In the genomic region with DNA sequence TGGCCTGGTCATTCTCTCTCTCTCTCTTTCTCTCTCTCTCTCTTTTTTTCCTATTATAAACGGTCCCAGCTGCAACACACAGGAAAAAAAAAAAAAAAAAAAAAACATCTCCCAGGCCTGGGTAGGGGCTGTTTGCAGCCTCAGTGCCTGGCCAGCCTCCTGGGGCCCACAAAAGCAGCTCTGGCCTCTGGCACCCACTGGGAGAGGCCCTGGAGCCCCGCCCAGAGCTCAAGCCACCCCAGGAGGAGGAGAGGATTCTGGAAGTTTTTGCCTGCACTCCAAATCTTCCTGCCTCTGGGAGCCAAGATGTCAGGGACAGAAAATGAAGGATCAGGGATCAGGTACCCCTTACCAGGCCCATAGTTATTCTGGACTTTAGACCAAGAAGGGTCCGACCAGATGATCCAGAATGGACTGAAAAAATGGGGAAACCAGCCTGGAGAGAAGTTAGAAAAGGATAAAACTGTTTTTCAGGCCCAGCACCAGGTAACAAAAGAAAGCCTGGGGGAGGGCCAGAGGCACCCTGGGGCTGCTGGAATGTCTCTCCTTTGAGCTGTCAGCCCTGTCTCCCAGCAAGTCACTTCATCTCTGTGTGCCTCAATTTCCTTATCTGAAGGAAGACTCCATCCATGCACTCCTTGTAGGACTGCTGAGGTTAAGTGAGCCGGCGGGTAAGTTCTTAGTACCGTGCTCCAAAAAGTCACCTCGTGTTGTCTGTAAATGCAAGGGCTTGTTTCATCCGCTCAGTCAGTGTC, we compare ENCODE assay signal across 14 mouse cellular contexts. TPM values are rescaled to one million over a fixed set of nuclear protein-coding genes. Genes with fewer than 3 reads are reported as not detected.
A peak's percentile ranks its signal among the peaks of the same experiment; 100 is the strongest.
DNase-seq lines count a peak whose midpoint lies in the region; ATAC-seq and TF ChIP-seq lines count a peak whose summit lies in the region.
"Had no signal": no experiment of that assay in that cellular context is flagged by ENCODE, and none has a peak within 500 bp of the region (broad histone marks: within the 10 kb centered on the region; RNA-seq: fewer than 3 reads in every experiment).

No protein-coding gene starts in this region.

- no peak for ATAC-seq in embryonic facial prominence, embryonic 13.5 days (ENCODE audit: insufficient number of reproducible peaks, insufficient read depth, low FRiP score, low TSS enrichment, low read depth)
- ATAC-seq in limb, embryonic 15.5 days (ENCODE audit: insufficient number of reproducible peaks, low FRiP score, low TSS enrichment, low read depth), result no peak

- no peak for TF ChIP-seq CTCF in E14TG2a.4 (conservative IDR thresholded peaks at IDR 0.05; ENCODE audit: low read length)
- TF ChIP-seq CTCF in left cerebral cortex, adult 2 months (IDR thresholded peaks at IDR 0.05), result no peak

- DNase-seq in adrenal gland, postnatal 14 days, result peak; percentile 32
- DNase-seq in adrenal gland, postnatal 25 days, result no peak
- DNase-seq in left cerebral cortex, adult 2 months (ENCODE audit: extremely low spot score in 1 of 2, low spot score in 2 of 2), result no peak
- DNase-seq in cerebellum, postnatal 36 days, result no peak
- no peak for DNase-seq in spleen, adult 18-20 months
- DNase-seq: heart, postnatal 36 days; lung, postnatal 4 days had no signal

- H3K36me3 ChIP-seq in E14TG2a.4 (ENCODE audit: insufficient read depth, low read length), result no peaks in the 10 kb centered on the region
- H3K36me3 ChIP-seq in embryonic facial prominence, embryonic 13.5 days, result no peaks in the 10 kb centered on the region
- H3K36me3 ChIP-seq in limb, embryonic 15.5 days, result no peaks in the 10 kb centered on the region

- 37% methylated on average over 8 of the region's 8 CpGs for WGBS in embryonic facial prominence, embryonic 13.5 days
- 51% methylated on average over 8 of the region's 8 CpGs for WGBS in limb, embryonic 15.5 days

- peak overlapping the region; percentile 37 for H3K4me3 ChIP-seq in E14TG2a.4 (replicated peaks; ENCODE audit: low read length)
- no peak overlapping the region for H3K4me3 ChIP-seq in embryonic facial prominence, embryonic 13.5 days
- no peak overlapping the region for H3K4me3 ChIP-seq in limb, embryonic 15.5 days
- no peak overlapping the region for H3K4me3 ChIP-seq in left cerebral cortex, adult 2 months
- H3K4me3 ChIP-seq: erythroblast, embryonic 14.5 days; myocyte had no signal

- intact Hi-C loops in left cerebral cortex, adult 2 months (cut with DNase I), result no loop called here

- H3K27ac ChIP-seq in embryonic facial prominence, embryonic 13.5 days, result peak overlapping the region; percentile 58
- H3K27ac ChIP-seq in limb, embryonic 15.5 days, result 0 out of 2 replicates have a peak overlapping the region, but pooled peaks have one; percentile 24
- H3K27ac ChIP-seq in left cerebral cortex, adult 2 months, result no peak overlapping the region
- H3K27ac ChIP-seq: liver, embryonic 14.5 days had no signal

- H3K9me3 ChIP-seq in E14TG2a.4 (ENCODE audit: low read length), result peaks cover 5% of the 10 kb centered on the region; the same call in 1 of the 2 replicates
- no peaks in the 10 kb centered on the region for H3K9me3 ChIP-seq in embryonic facial prominence, embryonic 13.5 days
- H3K9me3 ChIP-seq in limb, embryonic 15.5 days, result no peaks in the 10 kb centered on the region

- peaks cover 63% of the 10 kb centered on the region for H3K4me1 ChIP-seq in E14TG2a.4 (replicated peaks; ENCODE audit: low read depth, low read length)
- peaks cover 20% of the 10 kb centered on the region for H3K4me1 ChIP-seq in embryonic facial prominence, embryonic 13.5 days
- peaks cover 18% of the 10 kb centered on the region for H3K4me1 ChIP-seq in limb, embryonic 15.5 days

- peak overlapping the region; percentile 32; the same call in 1 of the 2 replicates for H3K9ac ChIP-seq in embryonic facial prominence, embryonic 13.5 days
- no peak overlapping the region for H3K9ac ChIP-seq in limb, embryonic 15.5 days
- H3K9ac ChIP-seq: liver, embryonic 14.5 days had no signal

- no peak overlapping the region for H3K4me2 ChIP-seq in embryonic facial prominence, embryonic 13.5 days
- no peak overlapping the region for H3K4me2 ChIP-seq in limb, embryonic 15.5 days

- H3K27me3 ChIP-seq in E14TG2a.4 (ENCODE audit: insufficient read depth, low read length), result peaks cover 19% of the 10 kb centered on the region
- no peaks in the 10 kb centered on the region for H3K27me3 ChIP-seq in embryonic facial prominence, embryonic 13.5 days
- peaks cover 1% of the 10 kb centered on the region; the same call in 1 of the 2 replicates for H3K27me3 ChIP-seq in limb, embryonic 15.5 days

RNA-seq across cellular contexts. Expression of a gene that starts 8.6 kb away (rescaled TPM):
- 18.7 and 22.0 TPM in 2 replicates for total RNA-seq in adrenal gland, postnatal 14 days (2021)
- 14.5 and 17.5 TPM in 2 replicates for total RNA-seq in adrenal gland, postnatal 25 days (2021)
- polyA plus RNA-seq in embryonic facial prominence, embryonic 13.5 days (2015; fragmentation: Nextera tagmentation; extraction: Ambion mirVana), result 30.5 and 33.3 TPM in 2 replicates
- 14.3 and 14.5 TPM in 2 replicates for polyA plus RNA-seq in limb, embryonic 15.5 days (2015; fragmentation: Nextera tagmentation; extraction: Ambion mirVana)
- 10 to 100 TPM; 25.4 to 32.6 TPM for total RNA-seq in left cerebral cortex, adult 2 months (2021)
- total RNA-seq: MEL had no signal
- polyA plus RNA-seq: erythroblast, embryonic 14.5 days had no signal
